Mouse (Mus musculus) splenic B cell, adult 2 months (primary cell): Measurements from ENCODE around the gene Hemk1.

Experiments
- DNase-seq: peaks from one replicate; pipeline ENCODE4 v3.0.0-alpha.2; 2011; ENCODE audit warnings: low read depth, low spot score
- H3K27me3 ChIP-seq: 2 replicates; pipeline ENCODE4 v1.6.1; 2012; ENCODE audit warnings: mild to moderate bottlenecking, low read length, moderate library complexity, mixed read lengths; ENCODE audit not compliant: control insufficient read depth, poor library complexity, insufficient read depth, severe bottlenecking
- H3K36me3 ChIP-seq: 2 replicates; pipeline ENCODE4 v1.6.1; 2012; ENCODE audit warnings: mild to moderate bottlenecking, low read length, moderate library complexity, mixed read lengths; ENCODE audit not compliant: control insufficient read depth, poor library complexity, insufficient read depth, severe bottlenecking

Gene Hemk1

DNA sequence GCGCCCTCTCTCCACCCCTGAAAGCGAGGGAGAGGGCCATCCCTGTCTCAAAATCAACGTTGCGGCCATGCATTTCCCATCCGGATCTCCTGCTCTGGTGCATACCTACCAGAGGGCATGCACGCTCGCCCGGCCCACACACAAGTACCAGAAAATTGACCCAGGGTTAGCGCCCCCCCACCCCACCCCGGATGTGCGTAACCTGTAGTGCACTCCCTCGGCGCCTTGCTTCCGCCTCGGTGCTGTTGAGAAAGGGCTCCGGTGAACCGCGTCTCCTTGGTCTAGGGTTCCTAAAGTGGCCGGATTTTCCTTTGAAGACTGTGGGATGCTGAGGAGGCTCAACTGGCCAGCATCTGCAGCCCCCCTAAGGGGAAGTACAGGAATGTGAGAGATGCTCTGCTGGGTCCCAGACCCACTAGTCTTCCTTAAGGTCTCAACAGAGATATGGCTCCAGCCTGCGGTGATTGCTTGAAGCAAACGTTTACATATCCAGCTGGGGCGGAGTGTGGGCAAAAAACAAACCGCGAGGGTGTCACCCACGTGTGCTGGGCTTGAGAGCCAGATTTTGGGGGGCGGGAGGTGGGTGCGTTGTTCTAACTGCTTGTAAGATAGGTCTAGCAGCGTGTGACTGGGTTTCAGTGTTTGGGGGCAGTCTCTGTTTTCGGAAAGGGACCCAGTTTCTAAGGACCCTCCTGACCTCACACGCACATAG, at the start of gene Hemk1:
TSS of gene Hemk1 (minus strand) at position 179 of the 712 bp plus-strand sequence.
- H3K36me3 ChIP-seq: no peaks in the 10 kb centered on the region
- peak; percentile 87 for DNase-seq
- no peaks in the 10 kb centered on the region for H3K27me3 ChIP-seq

DNA sequence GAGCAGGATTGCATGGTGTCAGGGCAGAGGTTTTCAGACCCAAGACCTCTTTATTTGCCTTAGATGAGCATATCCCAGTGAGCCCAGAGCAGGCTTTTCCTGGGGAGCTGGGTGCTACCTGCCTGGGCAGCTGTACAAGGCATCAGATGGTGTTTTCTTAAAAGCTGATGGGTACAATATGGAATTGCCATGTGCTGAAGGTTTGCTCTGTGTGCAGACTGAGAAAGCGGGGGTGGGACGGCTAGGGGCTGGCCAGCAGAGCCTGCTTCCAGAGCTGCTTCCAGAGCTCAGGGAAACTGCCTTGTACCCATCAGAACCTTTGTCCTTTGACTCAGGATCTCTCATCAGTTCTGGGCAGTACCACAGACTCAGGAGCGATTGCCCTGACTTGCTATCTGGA, 49.6 kb upstream of the Hemk1 start:
- no peaks in the 10 kb centered on the region for H3K36me3 ChIP-seq
- no peak for DNase-seq
- H3K27me3 ChIP-seq: no peaks in the 10 kb centered on the region

DNA sequence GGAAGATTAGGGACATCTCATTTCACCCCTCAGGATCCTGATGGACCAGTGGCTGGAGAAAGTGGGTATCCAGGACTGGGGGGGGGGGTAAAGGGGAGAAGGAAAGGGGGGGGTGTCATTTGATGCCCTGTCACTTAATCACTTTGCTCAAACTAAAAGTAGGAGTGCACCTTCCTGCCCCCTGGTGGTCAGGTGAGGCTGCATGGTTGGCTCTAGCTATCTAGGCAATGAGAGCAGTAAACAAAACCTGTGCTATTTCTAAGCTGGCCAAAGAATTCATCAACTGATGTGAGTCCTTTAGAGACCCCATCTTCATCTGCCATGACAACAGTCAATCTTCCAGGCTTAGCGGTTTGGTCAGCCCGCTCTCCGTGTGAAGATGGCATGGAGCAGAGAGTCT, 48.6 kb upstream of the Hemk1 start:
- H3K27me3 ChIP-seq: no peaks in the 10 kb centered on the region
- H3K36me3 ChIP-seq: no peaks in the 10 kb centered on the region
- peak; percentile 47 for DNase-seq

DNA sequence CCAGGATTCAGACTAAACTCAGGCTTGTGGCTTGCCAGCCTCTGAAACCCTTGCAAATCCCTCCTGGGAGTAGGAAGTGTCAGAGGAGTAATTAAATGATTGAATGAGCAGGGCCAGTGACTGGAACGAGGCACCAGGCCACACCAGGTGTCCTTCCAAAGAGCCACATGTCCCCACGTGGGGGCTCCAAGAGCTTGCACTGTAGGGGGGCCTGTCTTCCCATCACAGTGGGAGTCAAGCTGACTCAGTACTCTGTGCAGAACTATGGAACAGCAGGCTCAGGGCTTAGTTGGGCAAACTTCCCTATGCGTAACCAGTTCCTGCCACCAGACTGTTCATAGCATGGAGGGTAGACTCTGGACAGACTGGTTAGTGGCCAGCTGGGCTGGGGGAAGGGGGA, 46.2 kb upstream of the Hemk1 start:
- H3K36me3 ChIP-seq: no peaks in the 10 kb centered on the region
- no peaks in the 10 kb centered on the region for H3K27me3 ChIP-seq
- DNase-seq: no peak

DNA sequence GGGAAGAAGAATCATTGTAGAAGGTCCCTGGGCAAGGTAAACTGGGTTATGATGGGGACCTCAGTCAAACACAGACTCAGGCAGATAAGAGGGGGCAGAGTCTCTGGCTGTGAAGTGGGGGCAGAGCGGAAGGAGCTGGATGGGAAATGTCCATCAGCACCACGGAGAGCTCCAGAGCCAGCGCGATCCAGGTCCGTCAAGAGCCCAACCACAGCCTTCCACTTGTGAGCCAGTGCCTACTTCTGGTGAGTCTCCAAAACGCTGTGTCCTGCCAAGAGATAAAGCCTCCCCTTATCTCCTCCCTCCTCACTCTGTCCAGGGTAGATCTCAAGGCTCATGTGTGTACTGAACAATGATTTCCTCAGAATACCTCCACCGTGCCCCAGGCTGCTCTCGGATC, 43.6 kb upstream of the Hemk1 start:
- no peak for DNase-seq
- H3K27me3 ChIP-seq: no peaks in the 10 kb centered on the region
- H3K36me3 ChIP-seq: no peaks in the 10 kb centered on the region

DNA sequence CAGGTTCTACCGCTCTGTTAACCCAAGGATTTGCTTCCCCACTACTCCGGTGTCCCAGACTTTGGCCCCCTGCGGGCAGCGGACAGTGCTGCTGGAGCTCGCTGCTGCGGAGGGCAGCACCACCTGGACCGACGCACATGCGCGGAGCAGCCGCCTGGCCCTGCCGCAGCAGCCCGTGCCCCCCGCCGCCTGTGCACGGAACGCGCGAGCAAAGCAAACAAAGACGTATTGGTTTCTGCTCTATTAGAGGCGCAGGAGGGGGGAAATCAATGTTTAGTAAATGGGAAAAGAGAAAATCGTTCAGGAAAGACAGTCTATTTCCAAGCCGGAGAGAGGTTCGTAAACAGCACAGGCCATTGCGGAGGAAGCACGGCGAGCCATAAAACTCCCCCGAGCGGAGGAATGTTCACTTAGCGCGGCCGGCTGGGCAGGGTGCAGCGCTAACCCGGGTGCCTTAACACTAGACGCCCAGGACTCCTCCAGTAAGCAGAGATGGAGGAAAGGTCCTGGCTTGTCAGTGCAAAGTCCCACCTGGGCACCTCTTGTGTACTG, 39.9 kb upstream of the Hemk1 start:
- H3K27me3 ChIP-seq: no peaks in the 10 kb centered on the region
- DNase-seq: no peak

DNA sequence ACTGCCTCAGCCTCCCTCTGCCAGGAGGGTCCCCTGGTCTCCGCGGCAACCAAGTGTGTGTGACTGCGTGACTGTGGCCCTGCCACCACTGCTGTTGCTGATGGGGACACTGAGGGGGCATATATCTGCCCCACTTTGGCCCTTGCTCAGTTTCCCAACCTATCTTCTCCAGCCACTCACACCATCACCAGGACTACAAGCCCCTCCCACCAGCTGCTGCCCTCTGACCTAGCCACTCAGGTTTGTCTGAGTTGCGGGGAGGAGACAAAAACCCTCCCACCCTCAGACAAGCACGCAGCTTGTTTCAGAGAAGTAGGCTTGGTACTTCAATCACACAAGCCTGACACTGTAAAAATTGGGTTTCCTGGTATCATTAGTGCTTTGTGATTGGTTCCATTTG, 37.3 kb upstream of the Hemk1 start:
- Histone ChIP-seq H3K27me3 (no peaks in the 10 kb centered on the region), H3K36me3 (no peaks in the 10 kb centered on the region)
- DNase-seq: no peak

More for the DNA sequence above, 39.9 kb upstream of the Hemk1 start:
- no peaks in the 10 kb centered on the region for H3K36me3 ChIP-seq

DNA sequence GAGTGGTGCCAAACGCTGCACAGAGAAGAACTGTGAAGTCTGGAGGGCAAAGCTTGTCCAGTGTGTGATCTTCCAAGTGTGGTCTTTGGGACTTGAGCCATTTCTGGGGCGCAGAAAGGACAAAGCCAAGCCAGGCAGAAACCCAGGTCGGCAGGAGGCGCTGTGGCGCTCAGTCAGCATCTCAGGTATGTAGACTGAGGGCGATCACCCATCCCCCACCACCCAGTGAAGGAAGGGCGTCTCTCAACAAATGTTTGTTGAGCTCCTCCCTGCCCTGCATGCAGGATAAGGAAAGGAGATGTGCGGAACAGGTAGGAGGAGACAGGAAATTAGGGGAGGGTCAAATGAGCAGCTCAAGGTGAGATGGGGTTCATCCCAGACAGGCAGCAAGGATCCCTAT, 36.5 kb upstream of the Hemk1 start:
- DNase-seq: peak; percentile 12
- H3K27me3 ChIP-seq: no peaks in the 10 kb centered on the region
- no peaks in the 10 kb centered on the region for H3K36me3 ChIP-seq

DNA sequence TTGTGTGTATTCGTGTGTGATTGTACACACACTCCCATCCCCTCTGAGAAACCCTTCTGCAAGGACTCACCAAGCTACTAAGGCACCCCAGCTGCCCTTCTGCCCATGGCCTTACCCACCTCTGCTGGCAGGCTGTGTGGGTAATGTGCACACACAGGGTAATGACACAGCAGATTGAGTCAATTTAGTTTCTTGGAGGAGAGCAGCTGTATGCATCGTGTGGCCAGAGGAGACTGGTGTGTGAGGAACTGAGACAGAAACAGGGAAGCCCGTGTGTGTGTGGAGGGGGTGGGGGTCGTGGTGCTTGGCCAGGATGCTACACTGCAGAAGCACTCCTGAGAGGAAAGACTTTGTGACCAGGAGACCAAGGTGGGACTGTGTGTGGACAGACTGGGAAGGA, 34.3 kb upstream of the Hemk1 start:
- no peaks in the 10 kb centered on the region for H3K27me3 ChIP-seq
- DNase-seq: no peak
- H3K36me3 ChIP-seq: no peaks in the 10 kb centered on the region

DNA sequence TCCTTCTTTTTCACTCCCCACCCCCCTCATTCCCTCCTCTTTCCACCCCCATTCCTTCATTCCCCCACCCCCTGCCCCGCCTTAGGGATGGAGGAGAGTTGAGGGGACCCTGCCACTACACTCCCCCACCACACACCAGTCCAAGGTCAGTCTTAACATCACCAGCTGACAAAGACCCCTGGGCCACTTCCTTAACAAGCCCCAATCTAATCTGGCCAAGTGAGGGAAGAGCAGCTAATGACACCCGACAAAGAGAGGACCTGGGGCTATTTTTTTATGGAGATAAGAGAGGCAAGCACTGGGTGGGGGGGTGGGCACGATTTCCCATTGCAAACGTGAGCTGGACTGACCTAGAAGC, 31.9 kb upstream of the Hemk1 start:
- H3K36me3 ChIP-seq: no peaks in the 10 kb centered on the region
- no peaks in the 10 kb centered on the region for H3K27me3 ChIP-seq
- DNase-seq: no peak

DNA sequence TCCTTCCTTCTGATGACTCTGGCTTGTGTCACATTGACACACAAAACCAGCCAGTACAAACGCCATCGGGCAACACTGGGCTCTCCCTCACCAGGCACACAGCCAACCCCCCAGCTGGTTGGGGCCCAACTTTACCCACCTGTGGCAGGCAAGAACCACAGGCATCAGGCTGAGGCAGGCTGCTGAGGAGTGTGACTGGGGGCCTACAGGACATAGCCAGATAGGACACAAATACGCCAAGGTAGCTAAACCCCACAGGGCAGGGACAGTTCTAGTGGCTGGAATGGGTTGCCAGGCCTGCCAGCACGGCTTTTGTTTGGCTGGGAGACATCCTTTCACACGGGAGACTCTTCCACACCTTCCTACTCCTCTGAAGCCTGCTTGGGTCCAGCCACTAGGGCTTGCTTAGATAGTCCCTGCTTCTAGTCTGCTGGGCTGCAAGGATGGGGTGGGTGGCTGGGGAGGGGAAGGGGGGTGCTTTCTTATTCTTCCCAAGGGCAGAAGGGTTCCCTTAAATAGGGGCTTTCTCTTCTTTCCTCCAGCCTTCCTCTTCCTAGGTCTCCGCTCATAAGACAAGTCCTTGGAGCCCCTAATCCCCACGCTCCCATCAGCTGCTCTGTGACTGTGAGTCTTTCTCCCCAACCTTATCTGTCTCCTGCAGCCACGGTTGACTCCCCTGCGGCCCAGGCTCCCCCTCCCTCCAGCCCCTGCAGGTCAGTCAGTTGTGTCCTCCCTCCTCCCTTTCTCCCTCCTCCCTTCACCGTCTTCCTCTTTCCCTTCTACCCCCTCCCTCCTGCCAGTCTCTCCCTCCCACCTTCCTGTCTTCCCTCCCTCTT, 31.3 kb upstream of the Hemk1 start:
- Histone ChIP-seq H3K27me3 (no peaks in the 10 kb centered on the region), H3K36me3 (no peaks in the 10 kb centered on the region)
- DNase-seq: no peak

DNA sequence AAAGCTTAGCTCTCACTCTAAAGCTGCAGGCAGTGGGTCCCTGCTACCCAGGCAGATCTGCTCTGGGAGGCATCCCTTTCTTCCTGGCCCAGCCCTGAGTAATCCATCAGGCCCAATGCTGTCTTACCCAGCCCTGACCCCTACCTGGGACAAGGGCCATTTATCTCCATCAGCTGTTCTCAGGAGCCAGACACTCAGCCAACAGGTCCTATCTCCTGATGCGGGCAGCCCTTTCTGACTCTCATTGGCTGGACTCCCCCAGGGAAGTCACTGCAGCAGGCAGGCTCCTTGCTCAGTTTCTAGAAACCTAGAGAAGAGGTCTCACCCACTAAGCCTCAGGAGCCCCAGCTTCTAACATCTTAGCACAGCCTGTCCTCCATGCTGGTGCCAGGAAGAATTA, 30.2 kb upstream of the Hemk1 start:
- no peak for DNase-seq
- no peaks in the 10 kb centered on the region for H3K27me3 ChIP-seq
- H3K36me3 ChIP-seq: no peaks in the 10 kb centered on the region

DNA sequence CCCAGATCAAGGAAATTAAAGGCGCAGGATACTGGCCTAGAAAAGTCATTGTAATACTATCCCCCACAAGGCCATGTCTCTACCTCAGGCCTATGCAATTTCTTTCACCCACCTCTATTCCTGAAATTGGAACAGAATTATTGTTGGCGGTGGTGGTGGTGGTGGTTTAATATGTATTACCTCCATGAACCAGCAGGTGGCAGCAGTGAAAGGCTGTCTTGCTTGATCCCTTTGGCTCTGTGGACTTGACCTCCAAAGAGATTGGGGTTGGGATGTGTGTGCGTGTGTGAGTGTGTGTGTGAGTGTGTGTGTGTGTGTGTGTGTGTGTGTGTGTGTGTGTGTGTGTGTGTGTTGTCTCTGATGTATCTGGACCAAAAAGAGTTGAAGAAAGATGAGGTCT, 28.5 kb upstream of the Hemk1 start:
- Histone ChIP-seq H3K36me3 (no peaks in the 10 kb centered on the region), H3K27me3 (no peaks in the 10 kb centered on the region)
- peak; percentile 68 for DNase-seq

DNA sequence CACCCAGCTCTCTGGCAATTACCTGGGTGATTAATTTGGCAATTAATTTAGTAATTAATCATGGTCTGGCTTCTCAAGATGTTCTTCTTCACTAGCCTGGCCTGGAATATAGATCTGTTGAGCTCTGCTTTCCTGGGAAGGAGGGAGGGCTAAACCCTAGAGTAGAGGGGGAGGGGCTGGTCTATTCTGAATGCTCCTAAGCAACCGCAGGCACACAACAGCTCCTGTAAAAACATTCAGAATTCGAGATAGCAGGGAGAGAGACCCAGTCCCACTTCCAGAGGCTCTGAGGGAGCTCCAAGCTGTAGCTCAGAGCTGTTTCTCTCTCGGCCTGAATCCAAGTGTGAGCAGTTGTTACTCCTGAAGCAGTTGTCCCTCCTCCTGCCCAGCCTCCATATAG, 22.8 kb upstream of the Hemk1 start:
- Histone ChIP-seq H3K36me3 (no peaks in the 10 kb centered on the region), H3K27me3 (no peaks in the 10 kb centered on the region)
- DNase-seq: no peak

DNA sequence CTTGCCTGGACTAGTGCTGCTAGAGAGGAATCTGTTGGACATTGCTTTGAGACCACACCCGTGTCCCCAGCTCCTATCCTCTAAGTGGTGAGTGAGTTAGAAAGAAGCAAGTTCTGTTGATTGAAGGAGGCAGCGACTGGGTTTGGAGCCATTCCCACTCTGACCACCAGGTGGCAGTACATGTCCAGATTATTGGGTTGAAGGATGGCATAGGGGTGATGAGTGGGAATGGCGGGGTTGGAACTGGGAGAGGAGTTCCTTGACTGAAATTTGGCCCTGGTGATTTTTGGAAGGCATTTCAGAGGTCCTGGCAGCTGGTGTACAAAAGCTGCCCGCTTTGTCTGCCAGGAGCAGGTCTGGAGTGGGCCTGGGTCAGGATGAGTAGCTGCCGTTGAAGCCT, 19.5 kb upstream of the Hemk1 start:
- 0 out of 2 replicates have a peak, but pooled peaks cover 2% of the 10 kb centered on the region for H3K27me3 ChIP-seq
- peak; percentile 76 for DNase-seq

More for the DNA sequence above, 19.5 kb upstream of the Hemk1 start:
- no peaks in the 10 kb centered on the region for H3K36me3 ChIP-seq
